Mouse (Mus musculus) granulocyte monocyte progenitor cell, adult 5-6 weeks (primary cell): ENCODE results near the gene Gng2. TPM values are rescaled to one million over a fixed set of nuclear protein-coding genes. Genes with fewer than 3 reads are reported as not detected.
"Not testable (repeated sequence)": the region's sequence is repeated elsewhere in the genome, so short reads cannot be mapped to it uniquely, and the experiment has no call there.

Experiments
- ATAC-seq: replicated peaks from 2 replicates; pipeline ENCODE4 v1.8.0; 2016; ENCODE audit warnings: mild to moderate bottlenecking, moderate TSS enrichment, inconsistent platforms; ENCODE audit not compliant: poor library complexity, severe bottlenecking
- total RNA-seq, 2 experiments: library from RNA; stranded (forward) in 1 of 2; stranded (reverse) in 1 of 2; fragments of 200-712, 200-1000 nt in 1 of 2; fragments of >200 nt in 1 of 2; fragmentation: Nextera tagmentation in 1 of 2; gene quantifications; 2 replicates each; pipeline ENCODE4 v1.2.3; 2014 to 2017

Gene Gng2
- total RNA-seq, 2 experiments from 2014 or later, result 36.0 to 52.6 TPM

DNA sequence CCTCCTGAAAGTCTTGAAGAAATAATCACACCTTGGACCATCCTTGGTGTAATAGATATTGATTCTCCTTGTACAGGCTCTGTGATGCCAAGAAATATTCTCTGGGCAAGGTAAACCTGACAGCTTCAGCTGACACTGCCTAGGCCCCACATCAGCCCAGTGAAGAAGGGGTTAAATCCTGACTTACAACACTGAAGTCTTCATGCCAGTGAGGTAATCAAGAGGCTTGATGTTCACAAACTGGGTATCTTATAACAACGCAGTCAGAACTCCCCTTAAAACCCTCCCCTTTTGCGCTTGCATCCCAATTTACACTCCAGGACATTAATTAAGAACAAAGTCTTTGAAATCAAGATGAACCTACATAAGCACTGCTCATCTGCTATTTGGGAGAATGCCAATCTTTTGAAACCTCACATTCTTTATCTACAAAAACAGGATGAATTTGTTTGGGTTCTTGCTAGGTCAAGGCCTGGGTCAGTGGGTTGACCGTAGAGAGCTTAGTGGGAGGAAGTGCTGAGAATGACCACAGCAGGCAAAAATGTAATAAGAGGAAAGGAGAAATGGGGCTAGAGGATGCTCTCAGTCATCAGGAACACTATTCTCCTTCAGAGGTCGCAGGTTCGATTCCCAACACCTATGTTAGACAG is 110.0 kb downstream of the Gng2 start:
- no peak for ATAC-seq

DNA sequence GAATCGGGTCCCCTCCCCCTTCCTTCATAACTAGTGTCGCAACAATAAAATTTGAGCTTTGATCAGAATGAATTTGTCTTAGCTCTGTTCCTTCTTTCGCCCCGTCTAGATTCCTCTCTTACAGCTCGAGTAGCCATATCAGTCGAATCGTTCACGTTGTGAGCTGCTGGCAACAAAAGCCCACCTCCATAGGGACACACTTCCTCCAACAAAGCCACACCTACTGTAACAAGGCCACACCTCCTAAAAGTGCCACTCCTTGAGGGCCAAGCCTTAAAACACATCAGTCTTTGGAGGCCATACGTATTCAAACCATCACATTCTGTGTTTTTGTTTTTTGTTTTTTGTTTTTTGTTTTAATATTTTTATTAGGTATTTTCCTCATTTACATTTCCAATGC is 112.3 kb downstream of the Gng2 start:
- ATAC-seq, result not testable (repeated sequence)

DNA sequence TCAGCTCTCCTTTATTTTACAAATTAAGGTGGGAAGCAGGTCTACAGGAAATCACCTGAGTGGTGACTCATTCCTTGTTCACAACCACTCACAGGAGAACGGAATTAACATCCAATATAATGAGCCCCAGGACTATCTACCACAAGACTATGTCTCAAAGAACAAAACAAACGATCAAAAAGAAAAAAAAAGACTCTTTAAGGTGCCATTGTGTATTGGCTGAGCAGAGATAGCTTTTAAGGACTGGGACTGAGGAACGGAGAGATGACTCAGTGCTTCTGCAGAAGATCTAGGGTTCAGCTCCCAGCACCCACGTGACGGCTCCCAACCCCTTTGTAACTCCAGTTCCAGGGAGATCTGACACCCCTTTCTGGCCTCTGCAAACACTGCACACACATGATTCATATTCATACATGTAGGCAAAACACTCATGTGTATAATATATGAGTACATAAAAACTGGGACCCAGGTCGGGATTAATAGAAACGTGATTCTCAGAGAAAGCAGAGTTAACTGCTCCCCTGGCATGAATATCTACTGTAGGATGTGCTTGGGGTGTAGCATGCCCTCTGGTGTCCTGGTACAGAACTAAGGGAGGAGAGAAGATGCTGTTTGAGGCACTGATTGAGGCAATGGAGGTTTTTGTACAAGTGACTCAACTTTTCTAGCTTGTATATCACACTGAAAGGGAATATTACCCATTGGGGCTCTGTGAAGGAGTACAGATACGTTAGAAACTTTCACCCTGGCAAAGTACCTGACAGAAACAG is 115.9 kb downstream of the Gng2 start:
- ATAC-seq, result no peak

DNA sequence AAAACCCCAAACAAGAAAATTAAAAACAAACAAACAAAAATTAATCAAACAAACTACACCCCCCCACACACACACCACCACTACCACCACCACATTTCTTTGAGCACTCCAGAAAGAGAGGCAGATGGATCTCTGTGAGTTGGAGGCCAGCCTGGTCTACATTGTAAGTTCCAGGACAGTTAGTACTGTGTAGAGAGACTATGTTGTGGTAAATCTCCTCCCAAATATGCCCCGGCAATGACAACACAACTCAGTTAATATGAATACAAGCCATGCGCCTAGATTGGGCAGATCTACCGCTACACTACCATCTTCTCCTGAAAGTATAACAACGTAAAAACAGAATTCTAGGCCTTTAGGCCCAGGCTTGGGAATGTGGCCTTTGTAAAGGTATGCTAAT is 117.1 kb downstream of the Gng2 start:
- ATAC-seq, result no peak

DNA sequence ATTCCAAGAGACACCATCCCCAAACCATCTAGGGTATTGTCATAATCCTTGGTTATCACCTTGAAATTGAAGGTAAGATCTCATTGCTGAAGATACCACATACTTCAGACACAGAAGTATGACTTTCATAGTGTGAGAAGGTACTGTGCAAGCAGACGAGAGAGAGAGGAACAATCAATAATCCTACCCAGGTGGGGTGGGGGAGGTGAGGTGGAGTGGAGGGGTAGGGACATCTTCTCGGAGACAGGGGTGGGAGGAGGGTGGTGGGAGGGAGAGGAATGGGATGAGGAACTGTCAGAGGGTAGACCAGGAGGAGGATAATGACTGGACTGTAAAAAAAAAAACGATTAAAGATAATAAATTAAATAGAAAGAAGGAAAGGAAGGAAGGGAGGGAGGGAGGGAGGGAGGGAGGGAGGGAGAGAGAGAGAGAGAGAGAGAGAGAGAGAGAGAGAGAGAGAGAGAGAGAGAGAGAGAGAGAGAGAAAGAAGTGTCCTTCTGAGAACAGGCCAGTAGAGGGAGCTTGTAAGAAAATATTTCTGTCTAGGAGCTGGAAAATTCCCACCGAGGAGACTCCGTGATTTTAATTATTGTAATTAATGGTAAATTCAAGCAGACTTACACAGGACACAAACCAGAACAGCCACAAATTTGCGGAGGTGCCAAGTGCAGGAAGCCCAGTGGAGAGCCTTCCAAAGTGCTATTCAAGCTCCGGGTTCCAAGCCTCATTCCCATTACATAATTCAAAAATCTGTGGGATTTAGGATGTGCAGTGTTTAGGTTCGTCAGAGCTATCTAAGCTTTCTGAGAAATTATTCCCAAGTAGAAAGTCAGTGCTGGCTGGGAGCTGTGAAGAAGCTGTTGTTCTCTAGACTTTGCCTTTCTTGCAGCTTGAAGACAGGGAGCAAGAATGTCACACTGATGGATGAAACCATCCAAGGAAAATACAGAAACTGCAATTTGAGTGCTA is 118.3 kb downstream of the Gng2 start:
- ATAC-seq, result no peak

DNA sequence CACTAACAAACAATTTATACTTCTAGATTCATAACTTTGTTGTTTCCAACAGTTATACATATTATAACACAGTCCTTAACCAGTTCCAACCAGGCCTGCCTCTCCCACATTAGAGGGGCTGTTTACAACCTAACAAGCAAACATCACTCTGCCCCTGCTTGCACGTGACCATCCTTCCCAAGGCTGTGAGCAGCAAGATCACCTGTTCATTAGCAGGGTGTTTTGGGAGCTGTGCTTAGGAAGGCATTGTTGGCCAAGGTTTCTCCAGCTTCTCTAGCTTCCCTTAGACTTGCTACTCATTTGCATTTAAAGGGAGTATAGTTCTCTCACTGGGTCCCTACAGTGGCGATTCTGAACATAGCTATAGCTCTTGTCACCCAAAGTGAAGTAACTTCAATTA is 119.1 kb downstream of the Gng2 start:
- ATAC-seq, result no peak

DNA sequence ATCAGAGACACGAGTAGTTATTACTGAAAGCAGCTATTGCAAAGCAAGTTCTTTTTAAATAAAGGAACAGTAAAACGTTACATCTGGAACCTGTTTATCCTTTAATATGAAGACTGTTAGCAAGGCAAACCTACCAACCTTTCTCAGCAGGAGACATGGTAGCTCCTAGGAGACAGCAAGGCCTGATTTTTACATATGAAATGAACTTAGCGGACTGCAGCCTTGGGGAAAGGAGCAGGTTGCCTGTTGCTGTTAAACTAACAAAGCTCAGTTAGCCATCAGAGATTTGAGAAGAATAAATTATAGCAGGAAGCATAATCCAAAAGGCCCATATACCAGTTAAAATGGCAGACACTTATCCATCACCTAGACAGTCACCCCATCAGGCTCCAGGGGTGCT is 124.0 kb downstream of the Gng2 start:
- no peak for ATAC-seq

DNA sequence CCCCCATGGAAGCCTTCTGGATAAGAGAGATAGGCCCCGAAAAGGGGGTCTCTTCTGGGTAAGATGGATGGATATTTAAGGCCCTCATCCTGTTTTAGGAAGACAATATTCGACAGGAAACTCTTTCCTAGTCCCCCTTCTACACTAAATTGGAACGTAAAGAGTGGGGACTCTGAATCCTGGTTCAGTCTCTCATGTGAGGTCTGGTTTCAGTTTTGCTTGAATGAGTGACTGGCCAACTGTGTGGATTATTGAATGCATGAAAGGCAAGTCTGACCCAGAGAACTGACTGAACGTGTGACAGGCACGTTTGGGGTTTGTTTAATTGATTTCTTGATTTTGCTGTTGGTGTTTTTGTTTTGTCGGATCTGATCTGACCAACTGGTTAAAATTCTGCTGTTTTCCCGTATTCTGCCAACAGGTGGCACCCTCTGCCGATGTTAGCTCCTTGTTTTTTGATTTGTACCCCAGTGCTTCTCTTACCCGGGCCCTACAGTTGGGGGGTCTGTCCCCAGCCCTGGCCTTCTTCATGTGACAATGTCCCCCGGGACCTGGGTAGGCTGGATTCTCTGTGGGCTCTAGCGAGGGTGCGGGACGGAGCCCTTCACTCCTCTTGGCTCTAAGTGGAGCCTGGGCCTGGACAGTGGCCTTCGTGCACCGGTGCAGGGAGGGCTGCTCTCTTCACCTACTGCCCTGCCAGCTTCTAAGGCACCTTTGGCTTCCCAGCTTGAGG is 137.7 kb downstream of the Gng2 start:
- peak; percentile 84 for ATAC-seq

DNA sequence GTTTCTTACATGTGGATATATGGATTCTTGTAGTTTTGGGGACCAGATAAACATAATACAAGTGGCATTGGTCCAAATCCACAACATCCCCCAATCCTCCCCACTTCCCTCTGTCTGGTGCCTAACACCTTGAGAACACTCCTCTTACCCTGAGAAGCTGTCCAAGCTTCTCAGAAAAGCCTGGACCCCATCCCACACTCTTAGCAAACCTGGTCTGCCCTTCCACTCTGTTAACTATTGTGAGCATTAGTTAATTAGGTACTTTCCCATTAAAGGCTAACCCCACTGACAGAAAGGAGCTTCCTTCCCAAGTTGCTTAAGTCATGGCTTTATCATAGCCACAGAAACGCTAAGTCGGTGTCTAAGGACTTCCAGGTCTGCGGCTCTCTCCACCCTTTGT is 141.1 kb downstream of the Gng2 start:
- peak; percentile 38; the same call in 1 of the 2 replicates for ATAC-seq

DNA sequence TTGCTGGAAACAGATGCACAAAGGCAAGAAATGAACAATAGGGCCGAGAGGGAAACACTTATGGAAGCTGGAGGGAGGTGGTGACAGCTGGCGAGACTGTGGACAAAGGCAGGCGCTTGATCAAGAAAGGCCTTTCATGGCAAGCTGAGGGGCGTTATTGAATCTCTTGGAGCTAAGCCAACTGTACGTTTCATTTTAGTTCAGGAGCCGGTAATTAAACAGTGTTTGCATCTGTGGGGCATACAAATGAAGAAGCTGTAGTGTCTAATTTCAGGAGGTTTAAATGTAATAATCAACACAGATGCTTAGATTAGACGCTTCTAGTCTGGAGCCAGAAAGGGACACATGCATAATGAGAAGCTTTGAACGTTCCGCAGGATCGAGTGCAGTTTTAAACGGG is 151.9 kb downstream of the Gng2 start:
- ATAC-seq, result no peak

DNA sequence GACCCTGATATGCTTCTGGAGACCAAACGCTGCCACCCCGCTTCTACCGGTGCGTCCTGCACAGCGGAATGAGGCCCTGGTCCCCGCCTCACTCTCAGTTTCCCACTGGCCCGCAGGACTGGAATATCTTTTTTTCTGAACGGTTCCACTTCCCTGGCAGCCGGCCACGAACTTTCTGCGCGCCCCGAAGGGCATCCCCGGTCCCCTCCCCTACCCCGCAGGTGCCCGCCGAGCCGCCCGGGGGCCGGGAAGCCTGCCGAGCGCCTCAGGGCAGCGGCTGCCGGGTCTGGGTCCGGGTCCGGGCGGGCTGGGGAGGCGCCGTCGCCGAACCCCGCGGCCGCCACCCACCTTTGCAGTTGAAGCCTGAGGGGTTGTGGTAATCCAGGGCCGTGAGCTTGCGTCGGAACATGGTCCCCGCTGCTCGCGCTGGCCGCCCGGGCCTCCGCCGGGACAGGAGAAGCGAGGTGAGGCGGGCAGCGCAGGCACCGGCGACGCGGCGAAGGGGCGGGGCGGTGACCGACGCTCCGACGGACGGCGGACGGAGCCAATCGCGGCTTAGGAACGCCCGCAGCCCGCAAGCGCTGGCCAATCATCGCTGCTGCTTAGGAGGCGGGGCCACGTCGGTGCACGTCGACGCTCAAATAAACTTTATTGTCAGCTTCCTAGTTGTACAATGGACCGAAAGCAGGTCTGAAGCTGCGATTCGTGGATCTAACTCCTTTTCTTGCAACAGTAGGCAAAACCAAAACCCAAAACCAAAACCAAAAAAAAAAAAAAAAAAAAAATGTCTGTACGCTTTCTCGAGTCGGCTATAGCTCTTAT is 153.9 kb downstream of the Gng2 start, which contains the start of gene Rtraf:
Rtraf (minus strand) TSS at position 504 of the 822 bp plus-strand sequence.
- peak; percentile 99 for ATAC-seq

Other genes starting within 250 kb of the Gng2 start
- gene Nid2, start 226.4 kb downstream of the Gng2 start, total RNA-seq (2014; fragmentation: Nextera tagmentation), result not detected in 2 replicates
- 0.26 and 0.34 TPM in 2 replicates for gene Nid2, start 226.4 kb downstream of the Gng2 start, total RNA-seq (2017)
- 142 and 146 TPM in 2 replicates for gene Rtraf, start 153.8 kb downstream of the Gng2 start, total RNA-seq (2014; fragmentation: Nextera tagmentation)
- gene Rtraf, start 153.8 kb downstream of the Gng2 start, total RNA-seq (2017), result 162 and 169 TPM in 2 replicates
- 2.9 and 4.0 TPM in 2 replicates for gene Saysd1, start 160.9 kb upstream of the Gng2 start, total RNA-seq (2014; fragmentation: Nextera tagmentation)
- 1.2 and 1.9 TPM in 2 replicates for gene Saysd1, start 160.9 kb upstream of the Gng2 start, total RNA-seq (2017)
- 2.0 TPM in 1 of 2 replicates, not detected in the other for gene Kcnk5, start 204.2 kb upstream of the Gng2 start, total RNA-seq (2014; fragmentation: Nextera tagmentation)
- gene Kcnk5, start 204.2 kb upstream of the Gng2 start, total RNA-seq (2017), result 3.1 and 4.2 TPM in 2 replicates